Mouse (Mus musculus) brown adipose tissue, adult 24 weeks (tissue): ENCODE measurements around the gene Cd6. TPM values are rescaled to one million over a fixed set of nuclear protein-coding genes. Genes with fewer than 3 reads are reported as not detected.

Experiments used
- H3K27ac ChIP-seq: fragments of 200-500 bp; replicated peaks from 2 replicates; pipeline ENCODE4 v1.5.1; 2012; ENCODE audit warnings: low read depth, mild to moderate bottlenecking, low read length
- H3K4me1 ChIP-seq: fragments of 200-500 bp; 2 replicates; pipeline ENCODE4 v1.6.1; 2012; ENCODE audit warnings: low read length, mixed read lengths; ENCODE audit not compliant: control insufficient read depth, insufficient read depth, insufficient read length
- H3K4me3 ChIP-seq: fragments of 200-500 bp; 2 replicates; pipeline ENCODE4 v1.5.1; 2012; ENCODE audit warnings: low read depth, mild to moderate bottlenecking, low read length, moderate library complexity; ENCODE audit not compliant: insufficient read depth
- polyA plus RNA-seq: library from polyadenylated mRNA; stranded (reverse); fragments of >200 nt; gene quantifications from 2 replicates; pipeline ENCODE4 v1.2.4, GENCODE M21; 2012; ENCODE audit not compliant: missing spikeins, insufficient read depth, insufficient read length

The Cd6 gene
- polyA plus RNA-seq, 1 experiment: not detected

- no peak overlapping the region for H3K27ac ChIP-seq
- no peak overlapping the region for H3K4me3 ChIP-seq
- H3K4me1 ChIP-seq: no peaks in the 10 kb centered on the region
Measured at GRCm38 (mm10) chr19:10768694-10769428, 61.0 kb downstream of the Cd6 start.

GRCm38 (mm10) chr19:10767631-10768030 lies 62.2 kb downstream of the Cd6 start:
- no peak overlapping the region for H3K4me3 ChIP-seq
- no peak overlapping the region for H3K27ac ChIP-seq
- no peaks in the 10 kb centered on the region for H3K4me1 ChIP-seq

GRCm38 (mm10) chr19:10763381-10764031 lies 66.4 kb downstream of the Cd6 start:
- Histone ChIP-seq H3K27ac (no peak overlapping the region), H3K4me1 (no peaks in the 10 kb centered on the region; the same call in 1 of the 2 replicates), H3K4me3 (no peak overlapping the region)

GRCm38 (mm10) chr19:10762468-10762867 lies 67.4 kb downstream of the Cd6 start:
- H3K27ac ChIP-seq: no peak overlapping the region
- no peaks in the 10 kb centered on the region; the same call in 1 of the 2 replicates for H3K4me1 ChIP-seq
- no peak overlapping the region for H3K4me3 ChIP-seq

- H3K27ac ChIP-seq: no peak overlapping the region
- H3K4me3 ChIP-seq: no peak overlapping the region
- H3K4me1 ChIP-seq: no peaks in the 10 kb centered on the region; the same call in 1 of the 2 replicates
Measured at GRCm38 (mm10) chr19:10761794-10762415, 68.0 kb downstream of the Cd6 start.

GRCm38 (mm10) chr19:10759983-10760831 lies 69.7 kb downstream of the Cd6 start:
- Histone ChIP-seq H3K4me3 (no peak overlapping the region), H3K27ac (no peak overlapping the region), H3K4me1 (no peaks in the 10 kb centered on the region; the same call in 1 of the 2 replicates)

- no peaks in the 10 kb centered on the region; the same call in 1 of the 2 replicates for H3K4me1 ChIP-seq
- H3K4me3 ChIP-seq: no peak overlapping the region
- H3K27ac ChIP-seq: no peak overlapping the region
Measured at GRCm38 (mm10) chr19:10759525-10759924, 70.3 kb downstream of the Cd6 start.

GRCm38 (mm10) chr19:10758708-10759107 lies 71.2 kb downstream of the Cd6 start:
- no peaks in the 10 kb centered on the region; the same call in 1 of the 2 replicates for H3K4me1 ChIP-seq
- no peak overlapping the region for H3K27ac ChIP-seq
- no peak overlapping the region for H3K4me3 ChIP-seq

- H3K27ac ChIP-seq: no peak overlapping the region
- H3K4me3 ChIP-seq: no peak overlapping the region
Measured at GRCm38 (mm10) chr19:10757526-10757925, 72.3 kb downstream of the Cd6 start.

GRCm38 (mm10) chr19:10757125-10757524 lies 72.7 kb downstream of the Cd6 start:
- no peak overlapping the region for H3K27ac ChIP-seq

More at GRCm38 (mm10) chr19:10757526-10757925, 72.3 kb downstream of the Cd6 start:
- no peaks in the 10 kb centered on the region; the same call in 1 of the 2 replicates for H3K4me1 ChIP-seq

GRCm38 (mm10) chr19:10752646-10753045 lies 77.2 kb downstream of the Cd6 start:
- Histone ChIP-seq H3K4me1 (no peaks in the 10 kb centered on the region), H3K4me3 (no peak overlapping the region), H3K27ac (no peak overlapping the region)

More at GRCm38 (mm10) chr19:10757125-10757524, 72.7 kb downstream of the Cd6 start:
- no peak overlapping the region for H3K4me3 ChIP-seq
- no peaks in the 10 kb centered on the region; the same call in 1 of the 2 replicates for H3K4me1 ChIP-seq

GRCm38 (mm10) chr19:10752106-10752505 lies 77.8 kb downstream of the Cd6 start:
- no peaks in the 10 kb centered on the region for H3K4me1 ChIP-seq
- no peak overlapping the region for H3K4me3 ChIP-seq
- no peak overlapping the region for H3K27ac ChIP-seq

GRCm38 (mm10) chr19:10751607-10752006 lies 78.3 kb downstream of the Cd6 start:
- no peak overlapping the region for H3K4me3 ChIP-seq
- H3K4me1 ChIP-seq: no peaks in the 10 kb centered on the region
- H3K27ac ChIP-seq: no peak overlapping the region

- H3K4me1 ChIP-seq: no peaks in the 10 kb centered on the region
Measured at GRCm38 (mm10) chr19:10750161-10750560, 79.7 kb downstream of the Cd6 start.

GRCm38 (mm10) chr19:10749295-10749694 lies 80.6 kb downstream of the Cd6 start:
- Histone ChIP-seq H3K27ac (no peak overlapping the region), H3K4me1 (no peaks in the 10 kb centered on the region), H3K4me3 (no peak overlapping the region)

More at GRCm38 (mm10) chr19:10750161-10750560, 79.7 kb downstream of the Cd6 start:
- H3K27ac ChIP-seq: no peak overlapping the region
- no peak overlapping the region for H3K4me3 ChIP-seq
